In genomic region chr13:55330567-55331400, GRCm38 (mm10) we compare ENCODE assay signal across 8 mouse cellular contexts. TPM values are rescaled to one million over a fixed set of nuclear protein-coding genes. Genes with fewer than 3 reads are reported as not detected.
A peak's percentile ranks its signal among the peaks of the same experiment; 100 is the strongest.
DNase-seq lines count a peak whose midpoint lies in the region; ATAC-seq and TF ChIP-seq lines count a peak whose summit lies in the region.

No protein-coding gene starts in this region.

- peaks cover 18% of the 10 kb centered on the region for H3K4me1 ChIP-seq in embryonic fibroblast, embryonic 13.5 days (ENCODE audit: control insufficient read depth, insufficient read depth, low read length)
- peaks cover 36% of the 10 kb centered on the region for H3K4me1 ChIP-seq in limb, embryonic 13.5 days
- H3K4me1 ChIP-seq in stomach, embryonic 16.5 days (ENCODE audit: control insufficient read depth, insufficient read depth, low read length), result peaks cover 31% of the 10 kb centered on the region

- 0 out of 2 replicates have a peak overlapping the region, but pooled peaks have one; percentile 9 for H3K27ac ChIP-seq in embryonic fibroblast, embryonic 13.5 days (ENCODE audit: insufficient read depth, low read length)
- H3K27ac ChIP-seq in limb, embryonic 13.5 days, result peak overlapping the region; percentile 92
- H3K27ac ChIP-seq in stomach, embryonic 16.5 days (ENCODE audit: low read length), result peak overlapping the region; percentile 86

- peak; percentile 24 to 25 for DNase-seq in spleen, postnatal 10 days (ENCODE audit: low spot score in 2 of 2)
- no peak for DNase-seq in spleen, postnatal 36 days (ENCODE audit: low spot score in 2 of 2)
- no peak for DNase-seq in cerebellum, adult 11 months
- no peak for DNase-seq in lung, postnatal 10 days
- DNase-seq in layer of hippocampus, postnatal 10 days (ENCODE audit: low spot score in 2 of 2), result no peak

- 42% methylated on average over 14 of the region's 14 CpGs for WGBS in limb, embryonic 13.5 days
- WGBS in stomach, embryonic 16.5 days, result 41% methylated on average over 14 of the region's 14 CpGs

- no peak for ATAC-seq in limb, embryonic 13.5 days (ENCODE audit: low FRiP score, low read depth)
- no peak for ATAC-seq in stomach, embryonic 16.5 days (ENCODE audit: insufficient read depth, low FRiP score)

- H3K9ac ChIP-seq in limb, embryonic 13.5 days, result peak overlapping the region; percentile 74
- H3K9ac ChIP-seq in stomach, embryonic 16.5 days (ENCODE audit: low read length), result peak overlapping the region; percentile 78

- H3K36me3 ChIP-seq in limb, embryonic 13.5 days, result peaks cover 13% of the 10 kb centered on the region
- H3K36me3 ChIP-seq in stomach, embryonic 16.5 days (ENCODE audit: control insufficient read depth, insufficient read depth, low read length), result peaks cover 5% of the 10 kb centered on the region; the same call in 1 of the 2 replicates

- H3K9me3 ChIP-seq in limb, embryonic 13.5 days, result no peaks in the 10 kb centered on the region
- H3K9me3 ChIP-seq in stomach, embryonic 16.5 days (replicated peaks; ENCODE audit: control insufficient read depth, low read length), result no peaks in the 10 kb centered on the region

- no peak for TF ChIP-seq CTCF in embryonic fibroblast, embryonic 13.5 days (IDR thresholded peaks at IDR 0.05; ENCODE audit: borderline replicate concordance, insufficient read depth, low read length)

- no peak for TF ChIP-seq POLR2A in embryonic fibroblast, embryonic 13.5 days (IDR thresholded peaks at IDR 0.05; ENCODE audit: low read depth, low read length)

- peak overlapping the region; percentile 88 for H3K4me2 ChIP-seq in limb, embryonic 13.5 days (replicated peaks)
- peak overlapping the region; percentile 55 for H3K4me2 ChIP-seq in stomach, embryonic 16.5 days (ENCODE audit: low read depth, low read length)

- peak overlapping the region; percentile 46 for H3K4me3 ChIP-seq in embryonic fibroblast, embryonic 13.5 days (ENCODE audit: insufficient read depth, low read length)
- H3K4me3 ChIP-seq in limb, embryonic 13.5 days, result peak overlapping the region; percentile 74
- peak overlapping the region; percentile 75 for H3K4me3 ChIP-seq in stomach, embryonic 16.5 days (replicated peaks; ENCODE audit: low read length)

- H3K27me3 ChIP-seq in limb, embryonic 13.5 days, result no peaks in the 10 kb centered on the region
- H3K27me3 ChIP-seq in stomach, embryonic 16.5 days (ENCODE audit: control insufficient read depth, insufficient read depth, low read length), result no peaks in the 10 kb centered on the region

RNA-seq across cellular contexts. Expression of gene Mxd3, which starts 1.2 kb away (rescaled TPM):
- polyA plus RNA-seq in embryonic fibroblast, embryonic 13.5 days (2011; ENCODE audit: insufficient read length, low read depth, missing spikeins), result 9.5 and 19.0 TPM in 2 replicates
- 40.9 and 41.0 TPM in 2 replicates for polyA plus RNA-seq in limb, embryonic 13.5 days (2015; fragmentation: Nextera tagmentation; extraction: Ambion mirVana)
- polyA plus RNA-seq in stomach, embryonic 16.5 days (2015; fragmentation: Nextera tagmentation; extraction: Ambion mirVana), result 31.8 and 35.5 TPM in 2 replicates
- 1 to 10 TPM; 2.4 to 2.9 TPM for total RNA-seq in layer of hippocampus, postnatal 10 days (2021)

RNA-seq across cellular contexts. Expression of gene Rab24, which starts 9.0 kb away (rescaled TPM):
- 41.4 and 48.0 TPM in 2 replicates for polyA plus RNA-seq in embryonic fibroblast, embryonic 13.5 days (2011; ENCODE audit: insufficient read length, low read depth, missing spikeins)
- polyA plus RNA-seq in limb, embryonic 13.5 days (2015; fragmentation: Nextera tagmentation; extraction: Ambion mirVana), result 104 and 109 TPM in 2 replicates
- 76.2 and 79.2 TPM in 2 replicates for polyA plus RNA-seq in stomach, embryonic 16.5 days (2015; fragmentation: Nextera tagmentation; extraction: Ambion mirVana)
- 10 to 100 TPM; 62.4 to 66.9 TPM for total RNA-seq in layer of hippocampus, postnatal 10 days (2021)

RNA-seq across cellular contexts. Expression of gene Prelid1, which starts 10.5 kb away (rescaled TPM):
- polyA plus RNA-seq in embryonic fibroblast, embryonic 13.5 days (2011; ENCODE audit: insufficient read length, low read depth, missing spikeins), result 267 and 295 TPM in 2 replicates
- polyA plus RNA-seq in limb, embryonic 13.5 days (2015; fragmentation: Nextera tagmentation; extraction: Ambion mirVana), result 371 and 378 TPM in 2 replicates
- 444 and 484 TPM in 2 replicates for polyA plus RNA-seq in stomach, embryonic 16.5 days (2015; fragmentation: Nextera tagmentation; extraction: Ambion mirVana)
- 100 to 1,000 TPM; 169 to 177 TPM for total RNA-seq in layer of hippocampus, postnatal 10 days (2021)

RNA-seq across cellular contexts. Expression of gene Lman2, which starts 31.8 kb away (rescaled TPM):
- 66.9 and 70.7 TPM in 2 replicates for polyA plus RNA-seq in embryonic fibroblast, embryonic 13.5 days (2011; ENCODE audit: insufficient read length, low read depth, missing spikeins)
- 93.9 and 94.0 TPM in 2 replicates for polyA plus RNA-seq in limb, embryonic 13.5 days (2015; fragmentation: Nextera tagmentation; extraction: Ambion mirVana)
- polyA plus RNA-seq in stomach, embryonic 16.5 days (2015; fragmentation: Nextera tagmentation; extraction: Ambion mirVana), result 112 and 113 TPM in 2 replicates
- total RNA-seq in layer of hippocampus, postnatal 10 days (2021), result 10 to 100 TPM; 44.7 to 49.4 TPM

RNA-seq across cellular contexts. Expression of gene Rgs14, which starts 38.7 kb away (rescaled TPM):
- polyA plus RNA-seq in embryonic fibroblast, embryonic 13.5 days (2011; ENCODE audit: insufficient read length, low read depth, missing spikeins), result not detected in 2 replicates
- polyA plus RNA-seq in limb, embryonic 13.5 days (2015; fragmentation: Nextera tagmentation; extraction: Ambion mirVana), result 1.3 and 1.5 TPM in 2 replicates
- polyA plus RNA-seq in stomach, embryonic 16.5 days (2015; fragmentation: Nextera tagmentation; extraction: Ambion mirVana), result 1.00 and 1.6 TPM in 2 replicates
- 10 to 100 TPM; 28.6 to 37.0 TPM for total RNA-seq in layer of hippocampus, postnatal 10 days (2021)

Comparison
In these comparisons a context has a peak if more than half of its experiments do, and no peak if none do; other contexts are left out.
1. DNase-seq: peak in spleen, postnatal 10 days (2 of 2); none in spleen, postnatal 36 days (0 of 2), cerebellum, adult 11 months (single experiment), lung, postnatal 10 days (single experiment) and layer of hippocampus, postnatal 10 days (0 of 2).
2. H3K27ac ChIP-seq: peak in every context shown above with its lines; median percentile 92 in limb, embryonic 13.5 days; 86 in stomach, embryonic 16.5 days; 9 in embryonic fibroblast, embryonic 13.5 days.
3. Peak in every context shown above with its lines, with median percentiles within 50 percentile points of each other: H3K4me3 ChIP-seq.